Comparison of ENCODE assay signal across 8 mouse cellular contexts in the genomic region with DNA sequence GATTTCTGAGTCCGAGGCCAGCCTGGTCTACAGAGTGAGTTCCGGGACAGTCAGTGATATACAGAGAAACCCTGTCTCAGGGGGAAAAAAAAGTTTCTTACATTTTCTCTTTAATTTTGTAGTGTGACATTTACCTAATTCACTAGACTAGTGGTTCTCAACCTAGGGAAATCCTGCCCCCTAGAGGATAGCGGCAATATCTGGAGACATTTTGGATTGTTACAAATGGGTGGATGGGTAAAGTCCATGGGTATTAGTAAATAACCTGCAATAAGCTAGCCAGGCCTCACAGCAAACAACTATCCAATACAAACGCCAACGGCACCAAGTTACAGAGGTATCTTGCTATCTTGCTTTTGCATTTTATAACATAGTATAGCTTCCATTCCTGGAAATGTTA. TPM values are rescaled to one million over a fixed set of nuclear protein-coding genes. Genes with fewer than 3 reads are reported as not detected.
DNase-seq lines count a peak whose midpoint lies in the region; ATAC-seq lines count a peak whose summit lies in the region.

No protein-coding gene starts in this region.

- no peaks in the 10 kb centered on the region for H3K27me3 ChIP-seq in liver, embryonic 12.5 days (replicated peaks)
- H3K27me3 ChIP-seq in liver, embryonic 13.5 days = no peaks in the 10 kb centered on the region

- no peaks in the 10 kb centered on the region for H3K9me3 ChIP-seq in liver, embryonic 12.5 days (replicated peaks)
- H3K9me3 ChIP-seq in liver, embryonic 13.5 days (replicated peaks) = no peaks in the 10 kb centered on the region

- no peak overlapping the region for H3K27ac ChIP-seq in liver, embryonic 12.5 days
- H3K27ac ChIP-seq in liver, embryonic 13.5 days = no peak overlapping the region

- peaks cover 55% of the 10 kb centered on the region for H3K36me3 ChIP-seq in liver, embryonic 12.5 days
- H3K36me3 ChIP-seq in liver, embryonic 13.5 days = peaks cover 38% of the 10 kb centered on the region

- DNase-seq in cerebellum, adult 11 months = peak; percentile 43
- DNase-seq in cerebellum, postnatal 4 days (ENCODE audit: low spot score in 2 of 2) = no peak
- DNase-seq in liver = peak; percentile 53
- DNase-seq in adrenal gland, adult 8-10 months = peak; percentile 18
- DNase-seq in gastrocnemius, postnatal 10 days = peak; percentile 19
- peak; percentile 33 for DNase-seq in liver, embryonic 13.5 days
- DNase-seq in spleen, postnatal 36 days (ENCODE audit: low spot score in 2 of 2) = peak; percentile 46 to 67

- no peak overlapping the region for H3K9ac ChIP-seq in liver, embryonic 12.5 days
- no peak overlapping the region for H3K9ac ChIP-seq in liver, embryonic 13.5 days

- 66% methylated on average over 5 of the region's 5 CpGs for WGBS in liver, embryonic 12.5 days (ENCODE audit: insufficient replicate concordance)
- WGBS in liver, embryonic 13.5 days (ENCODE audit: insufficient replicate concordance) = 71% methylated on average over 5 of the region's 5 CpGs

- no peak overlapping the region for H3K4me3 ChIP-seq in liver, embryonic 12.5 days
- no peak overlapping the region for H3K4me3 ChIP-seq in liver, embryonic 13.5 days (replicated peaks)

- no peak overlapping the region for H3K4me2 ChIP-seq in liver, embryonic 12.5 days
- H3K4me2 ChIP-seq in liver, embryonic 13.5 days = no peak overlapping the region

- no peaks in the 10 kb centered on the region for H3K4me1 ChIP-seq in liver, embryonic 12.5 days
- no peaks in the 10 kb centered on the region; the same call in 1 of the 2 replicates for H3K4me1 ChIP-seq in liver, embryonic 13.5 days (replicated peaks)

- no peak for ATAC-seq in liver, embryonic 12.5 days
- ATAC-seq in liver, embryonic 13.5 days (ENCODE audit: low read depth) = no peak

RNA-seq across cellular contexts. Expression of gene Sos2, which starts 15.1 kb away (rescaled TPM):
- polyA plus RNA-seq in liver, embryonic 12.5 days (2016; fragmentation: Nextera tagmentation; extraction: Ambion mirVana) = 4.9 and 5.2 TPM in 2 replicates
- 10 to 100 TPM; 41.4 to 62.6 (median 51.7) TPM for total RNA-seq in adrenal gland, adult 8-10 months (2022)
- total RNA-seq in gastrocnemius, postnatal 10 days (2021) = 10 to 100 TPM; 31.3 to 35.6 TPM
- 3.1 and 3.4 TPM in 2 replicates for polyA plus RNA-seq in liver, embryonic 13.5 days (2015; fragmentation: Nextera tagmentation; extraction: Ambion mirVana)

RNA-seq across cellular contexts. Expression of gene L2hgdh, which starts 27.9 kb away (rescaled TPM):
- 19.8 and 20.6 TPM in 2 replicates for polyA plus RNA-seq in liver, embryonic 12.5 days (2016; fragmentation: Nextera tagmentation; extraction: Ambion mirVana)
- 10 to 100 TPM; 25.5 to 30.2 (median 28.5) TPM for total RNA-seq in adrenal gland, adult 8-10 months (2022)
- total RNA-seq in gastrocnemius, postnatal 10 days (2021) = 10 to 100 TPM; 31.1 to 32.6 TPM
- 15.5 and 18.6 TPM in 2 replicates for polyA plus RNA-seq in liver, embryonic 13.5 days (2015; fragmentation: Nextera tagmentation; extraction: Ambion mirVana)

RNA-seq across cellular contexts. Expression of gene Atp5s, which starts 28.0 kb away (rescaled TPM):
- polyA plus RNA-seq in liver, embryonic 12.5 days (2016; fragmentation: Nextera tagmentation; extraction: Ambion mirVana) = 20.7 and 23.8 TPM in 2 replicates
- 10 to 100 TPM; 14.2 to 19.3 (median 17.0) TPM for total RNA-seq in adrenal gland, adult 8-10 months (2022)
- 10 to 100 TPM in 1 of 2 experiments, 1 to 10 TPM in 1; 8.4 to 12.1 TPM for total RNA-seq in gastrocnemius, postnatal 10 days (2021)
- polyA plus RNA-seq in liver, embryonic 13.5 days (2015; fragmentation: Nextera tagmentation; extraction: Ambion mirVana) = 21.1 and 21.2 TPM in 2 replicates

Comparison
In these comparisons a context has a peak if more than half of its experiments do, and no peak if none do; other contexts are left out.
1. DNase-seq: peak in cerebellum, adult 11 months (single experiment), liver (single experiment), adrenal gland, adult 8-10 months (single experiment), gastrocnemius, postnatal 10 days (single experiment), liver, embryonic 13.5 days (single experiment) and spleen, postnatal 36 days (2 of 2); none in cerebellum, postnatal 4 days (0 of 2).